Mouse (Mus musculus): ENCODE data around the gene Unc45a.

The Unc45a gene

GRCm38 (mm10) chr7:80334848-80335247 lies 6.0 kb downstream of the Unc45a start:
- in situ Hi-C loops (cut with MboI; ENCODE audit: unreplicated experiment in 2 of 2) = no loop called here

- in situ Hi-C loops (cut with MboI; ENCODE audit: unreplicated experiment in 2 of 2) = no loop called here
Measured at GRCm38 (mm10) chr7:80331433-80331832, 9.4 kb downstream of the Unc45a start.

- in situ Hi-C loops (cut with MboI; ENCODE audit: unreplicated experiment in 2 of 2) = no loop called here
Measured at GRCm38 (mm10) chr7:80330278-80330677, 10.5 kb downstream of the Unc45a start.

- in situ Hi-C loops (cut with MboI; ENCODE audit: unreplicated experiment in 2 of 2) = no loop called here
Measured at GRCm38 (mm10) chr7:80326076-80326475, 14.7 kb downstream of the Unc45a start.

GRCm38 (mm10) chr7:80325292-80325868 lies 15.4 kb downstream of the Unc45a start:
- in situ Hi-C loops (cut with MboI; ENCODE audit: unreplicated experiment in 2 of 2) = no loop called here

- in situ Hi-C loops (cut with MboI; ENCODE audit: unreplicated experiment in 2 of 2) = loop anchor here in 1 of 2 experiments (25.0 kb wide), 1 partner anchor 537 kb away; the partner anchor contains the start of gene Mesp1
Measured at GRCm38 (mm10) chr7:80324816-80325119, 16.0 kb downstream of the Unc45a start.

GRCm38 (mm10) chr7:80324043-80324815 lies 16.6 kb downstream of the Unc45a start, which contains the start of gene Rccd1:
TSS of gene Rccd1 (minus strand) at chr7:80324454.
- in situ Hi-C loops (cut with MboI; ENCODE audit: unreplicated experiment in 2 of 2) = loop anchor here in 1 of 2 experiments (25.0 kb wide), 1 partner anchor 537 kb away; the partner anchor contains the start of gene Mesp1

- in situ Hi-C loops (cut with MboI; ENCODE audit: unreplicated experiment in 2 of 2) = loop anchor here in 1 of 2 experiments (25.0 kb wide), 1 partner anchor 536 kb away; the partner anchor contains the start of gene Mesp1
Measured at GRCm38 (mm10) chr7:80323336-80323735, 17.5 kb downstream of the Unc45a start.

GRCm38 (mm10) chr7:80319846-80320496 lies 20.8 kb downstream of the Unc45a start:
- in situ Hi-C loops (cut with MboI; ENCODE audit: unreplicated experiment in 2 of 2) = loop anchor here in 1 of 2 experiments (25.0 kb wide), 1 partner anchor 533 kb away; the partner anchor contains the start of gene Mesp1

GRCm38 (mm10) chr7:80318670-80319069 lies 22.1 kb downstream of the Unc45a start:
- in situ Hi-C loops (cut with MboI; ENCODE audit: unreplicated experiment in 2 of 2) = loop anchor here in 1 of 2 experiments (25.0 kb wide), 1 partner anchor 531 kb away; the partner anchor contains the start of gene Mesp1

GRCm38 (mm10) chr7:80317439-80318115 lies 23.2 kb downstream of the Unc45a start:
- in situ Hi-C loops (cut with MboI; ENCODE audit: unreplicated experiment in 2 of 2) = loop anchor here in 1 of 2 experiments (25.0 kb wide), 1 partner anchor 530 kb away; the partner anchor contains the start of gene Mesp1

- in situ Hi-C loops (cut with MboI; ENCODE audit: unreplicated experiment in 2 of 2) = loop anchor here in 1 of 2 experiments (25.0 kb wide), 1 partner anchor 528 kb away; the partner anchor contains the start of gene Mesp1
Measured at GRCm38 (mm10) chr7:80315733-80316132, 25.1 kb downstream of the Unc45a start.

GRCm38 (mm10) chr7:80310771-80311170 lies 30.0 kb downstream of the Unc45a start:
- in situ Hi-C loops (cut with MboI; ENCODE audit: unreplicated experiment in 2 of 2) = loop anchor here in 1 of 2 experiments (25.0 kb wide), 1 partner anchor 523 kb away; the partner anchor contains the start of gene Mesp1

GRCm38 (mm10) chr7:80307766-80308165 lies 33.0 kb downstream of the Unc45a start:
- in situ Hi-C loops (cut with MboI; ENCODE audit: unreplicated experiment in 2 of 2) = loop anchor here in 1 of 2 experiments (25.0 kb wide), 1 partner anchor 520 kb away; the partner anchor contains the start of gene Mesp1

- in situ Hi-C loops (cut with MboI; ENCODE audit: unreplicated experiment in 2 of 2) = loop anchor here in 1 of 2 experiments (25.0 kb wide), 1 partner anchor 514 kb away; the partner anchor contains the start of gene Mesp1
Measured at GRCm38 (mm10) chr7:80301522-80301921, 39.3 kb downstream of the Unc45a start.

- in situ Hi-C loops (cut with MboI; ENCODE audit: unreplicated experiment in 2 of 2) = no loop called here
Measured at GRCm38 (mm10) chr7:80299568-80299967, 41.2 kb downstream of the Unc45a start.

GRCm38 (mm10) chr7:80298754-80299153 lies 42.1 kb downstream of the Unc45a start:
- in situ Hi-C loops (cut with MboI; ENCODE audit: unreplicated experiment in 2 of 2) = no loop called here

- in situ Hi-C loops (cut with MboI; ENCODE audit: unreplicated experiment in 2 of 2) = no loop called here
Measured at GRCm38 (mm10) chr7:80297041-80297440, 43.8 kb downstream of the Unc45a start.

GRCm38 (mm10) chr7:80296462-80296861 lies 44.3 kb downstream of the Unc45a start:
- in situ Hi-C loops (cut with MboI; ENCODE audit: unreplicated experiment in 2 of 2) = no loop called here

All from v-Abl transformed pro-B cells (cell line).